20 mouse cellular contexts compared by ENCODE assay signal in genomic region chr6:83370316-83370965, GRCm38 (mm10). TPM values are rescaled to one million over a fixed set of nuclear protein-coding genes. Genes with fewer than 3 reads are reported as not detected.
DNase-seq lines count a peak whose midpoint lies in the region; ATAC-seq and TF ChIP-seq lines count a peak whose summit lies in the region.
"Had no signal": no experiment of that assay in that cellular context is flagged by ENCODE, and none has a peak within 500 bp of the region (broad histone marks: within the 10 kb centered on the region; RNA-seq: fewer than 3 reads in every experiment).

No protein-coding gene starts in this region.

- no peak for TF ChIP-seq EP300 in lung, postnatal 0 days (IDR thresholded peaks at IDR 0.05)

- ATAC-seq in cerebellum, adult (ENCODE audit: insufficient number of reproducible peaks, low FRiP score, low TSS enrichment), result peak; percentile 67; the same call in 1 of the 2 replicates
- ATAC-seq in lung, postnatal 0 days, result no peak
- ATAC-seq: forebrain, embryonic 16.5 days; midbrain, embryonic 16.5 days had no signal

- no peak for DNase-seq in cerebellum, postnatal 4 days (ENCODE audit: low spot score in 2 of 2)
- DNase-seq in cerebellum, adult 2 months, result peak; percentile 79 to 85
- peak; percentile 80 to 83 for DNase-seq in cerebellum, postnatal 25 days
- no peak for DNase-seq in kidney, adult 2 months
- no peak for DNase-seq in lung, postnatal 0 days (ENCODE audit: low spot score)
- DNase-seq: heart, adult 18-20 months; kidney, adult 11 months; right cerebral cortex, adult 18-20 months; right cerebral cortex, postnatal 4 days; thymus, adult 18-20 months; thymus, postnatal 36 days had no signal

- H3K9ac ChIP-seq in lung, postnatal 0 days (replicated peaks; ENCODE audit: low read depth), result no peak overlapping the region
- H3K9ac ChIP-seq: hindbrain, embryonic 12.5 days; stomach, embryonic 15.5 days had no signal

- no peak overlapping the region for H3K4me2 ChIP-seq in lung, postnatal 0 days (replicated peaks; ENCODE audit: low read depth, low read length)
- H3K4me2 ChIP-seq: hindbrain, embryonic 12.5 days; stomach, embryonic 15.5 days had no signal

- peaks cover 35% of the 10 kb centered on the region for H3K4me1 ChIP-seq in E14TG2a.4 (replicated peaks; ENCODE audit: low read depth, low read length)
- H3K4me1 ChIP-seq in cerebellum, adult 2 months (ENCODE audit: control insufficient read depth, insufficient read depth, low read length), result peaks cover 30% of the 10 kb centered on the region
- H3K4me1 ChIP-seq in kidney, adult 2 months (ENCODE audit: control insufficient read depth, insufficient read depth, low read length), result no peaks in the 10 kb centered on the region
- no peaks in the 10 kb centered on the region for H3K4me1 ChIP-seq in lung, postnatal 0 days (ENCODE audit: insufficient read depth, low read depth, low read length)
- H3K4me1 ChIP-seq: forebrain, embryonic 10.5 days; hindbrain, embryonic 12.5 days; stomach, embryonic 15.5 days had no signal

- TF ChIP-seq POLR2A in cerebellum, adult 2 months (IDR thresholded peaks at IDR 0.05; ENCODE audit: borderline replicate concordance, insufficient read depth, low read length), result no peak
- TF ChIP-seq POLR2A in kidney, adult 2 months (IDR thresholded peaks at IDR 0.05; ENCODE audit: low read depth, low read length), result no peak

- peak overlapping the region; percentile 54 for H3K4me3 ChIP-seq in E14TG2a.4 (replicated peaks; ENCODE audit: low read length)
- no peak overlapping the region for H3K4me3 ChIP-seq in cerebellum, adult 2 months (replicated peaks; ENCODE audit: insufficient read depth, low read depth, low read length)
- H3K4me3 ChIP-seq in kidney, adult 2 months (ENCODE audit: insufficient read depth, low read depth, low read length), result no peak overlapping the region
- H3K4me3 ChIP-seq in lung, postnatal 0 days (ENCODE audit: low read depth, low read length), result no peak overlapping the region
- H3K4me3 ChIP-seq: forebrain, embryonic 10.5 days; hindbrain, embryonic 12.5 days; myocyte; stomach, embryonic 15.5 days had no signal

- H3K9me3 ChIP-seq in E14TG2a.4 (ENCODE audit: low read length), result peaks cover 10% of the 10 kb centered on the region
- H3K9me3 ChIP-seq in lung, postnatal 0 days (ENCODE audit: low read length), result no peaks in the 10 kb centered on the region
- H3K9me3 ChIP-seq: forebrain, embryonic 10.5 days; hindbrain, embryonic 12.5 days; stomach, embryonic 15.5 days had no signal

- H3K27me3 ChIP-seq in E14TG2a.4 (ENCODE audit: insufficient read depth, low read length), result peaks cover 39% of the 10 kb centered on the region
- H3K27me3 ChIP-seq in cerebellum, adult 2 months (ENCODE audit: control insufficient read depth, insufficient read depth, low read length), result no peaks in the 10 kb centered on the region
- no peaks in the 10 kb centered on the region for H3K27me3 ChIP-seq in kidney, adult 2 months (replicated peaks; ENCODE audit: control insufficient read depth, insufficient read depth, low read length)
- H3K27me3 ChIP-seq in lung, postnatal 0 days (replicated peaks; ENCODE audit: insufficient read depth, low read length), result no peaks in the 10 kb centered on the region
- H3K27me3 ChIP-seq: hindbrain, embryonic 12.5 days; stomach, embryonic 15.5 days had no signal

- peaks cover 23% of the 10 kb centered on the region for H3K36me3 ChIP-seq in E14TG2a.4 (ENCODE audit: insufficient read depth, low read length)
- H3K36me3 ChIP-seq in kidney, adult 2 months (ENCODE audit: control insufficient read depth, insufficient read depth, low read length), result peaks cover 5% of the 10 kb centered on the region
- H3K36me3 ChIP-seq in lung, postnatal 0 days (ENCODE audit: insufficient read depth, low read length), result peaks cover 77% of the 10 kb centered on the region

- peak overlapping the region; percentile 34 for H3K27ac ChIP-seq in cerebellum, adult 2 months (ENCODE audit: insufficient read depth, low read length)
- no peak overlapping the region for H3K27ac ChIP-seq in kidney, adult 2 months (ENCODE audit: insufficient read depth, low read depth, low read length)
- no peak overlapping the region for H3K27ac ChIP-seq in lung, postnatal 0 days (ENCODE audit: low read length)
- H3K27ac ChIP-seq: forebrain, embryonic 10.5 days; hindbrain, embryonic 12.5 days; macrophage; stomach, embryonic 15.5 days had no signal

- no peak for TF ChIP-seq CTCF in E14TG2a.4 (conservative IDR thresholded peaks at IDR 0.05; ENCODE audit: low read length)
- TF ChIP-seq CTCF in cerebellum, adult 2 months (IDR thresholded peaks at IDR 0.05; ENCODE audit: borderline replicate concordance, insufficient read depth, low read depth, low read length), result no peak
- TF ChIP-seq CTCF in kidney, adult 2 months (conservative IDR thresholded peaks at IDR 0.05; ENCODE audit: insufficient read depth, insufficient read length, low read depth, low read length), result no peak
- no peak for TF ChIP-seq CTCF in lung, postnatal 0 days (IDR thresholded peaks at IDR 0.05)

- WGBS in cerebellum, adult 2 months, result 10% methylated on average over 21 of the region's 21 CpGs
- WGBS in kidney, adult 2 months, result 82% methylated on average over 21 of the region's 21 CpGs
- 86% methylated on average over 21 of the region's 21 CpGs for WGBS in lung, postnatal 0 days

RNA-seq across cellular contexts. Expression of gene Bola3, which starts 21.5 kb away (rescaled TPM):
- 87.1 and 90.2 TPM in 2 replicates for polyA plus RNA-seq in cerebellum, adult 2 months (2012; rRNA removed)
- polyA plus RNA-seq in kidney, adult 2 months (2012; rRNA removed), result 85.2 and 125 TPM in 2 replicates
- polyA plus RNA-seq in lung, postnatal 0 days (2015; fragmentation: Nextera tagmentation; extraction: Ambion mirVana), result 101 and 120 TPM in 2 replicates

RNA-seq across cellular contexts. Expression of gene Mob1a, which starts 44.6 kb away (rescaled TPM):
- polyA plus RNA-seq in cerebellum, adult 2 months (2012; rRNA removed), result 16.0 and 16.3 TPM in 2 replicates
- polyA plus RNA-seq in kidney, adult 2 months (2012; rRNA removed), result 17.9 and 23.5 TPM in 2 replicates
- 41.3 and 47.6 TPM in 2 replicates for polyA plus RNA-seq in lung, postnatal 0 days (2015; fragmentation: Nextera tagmentation; extraction: Ambion mirVana)

RNA-seq across cellular contexts. Expression of gene Mthfd2, which starts 44.7 kb away (rescaled TPM):
- 13.6 and 15.4 TPM in 2 replicates for polyA plus RNA-seq in cerebellum, adult 2 months (2012; rRNA removed)
- 2.3 and 2.4 TPM in 2 replicates for polyA plus RNA-seq in kidney, adult 2 months (2012; rRNA removed)
- polyA plus RNA-seq in lung, postnatal 0 days (2015; fragmentation: Nextera tagmentation; extraction: Ambion mirVana), result 6.3 and 7.8 TPM in 2 replicates

Comparison
In these comparisons a context has a peak if more than half of its experiments do, and no peak if none do; other contexts are left out.
1. DNase-seq: peak in cerebellum, adult 2 months (2 of 2) and cerebellum, postnatal 25 days (2 of 2); none in cerebellum, postnatal 4 days (0 of 2), kidney, adult 2 months (single experiment) and lung, postnatal 0 days (single experiment).